Mouse (Mus musculus) hindbrain, postnatal 0 days (tissue): ENCODE results near the gene Elp4. TPM values are rescaled to one million over a fixed set of nuclear protein-coding genes. Genes with fewer than 3 reads are reported as not detected.

Experiments
- ATAC-seq: fragments of 200-750 bp; cut with Nextera tagmentation; 2 replicates; pipeline ENCODE4 v1.8.0; 2017; ENCODE audit warnings: mild to moderate bottlenecking, moderate TSS enrichment, moderate library complexity
- DNase-seq: peaks from one replicate; pipeline ENCODE4 v3.0.0-alpha.2; 2015; ENCODE audit warnings: low spot score
- H3K27ac ChIP-seq: fragments of 300-500 bp; sonication (generic); 2 replicates; pipeline ENCODE4 v1.5.1; 2014; ENCODE audit warnings: mild to moderate bottlenecking
- H3K27me3 ChIP-seq: fragments of 300-500 bp; sonication (generic); 2 replicates; pipeline ENCODE4 v1.6.1; 2014; ENCODE audit warnings: low read length, mixed read lengths; ENCODE audit not compliant: insufficient read depth
- H3K36me3 ChIP-seq: fragments of 300-500 bp; sonication (generic); 2 replicates; pipeline ENCODE4 v1.6.1; 2014; ENCODE audit warnings: low read length, mixed read lengths; ENCODE audit not compliant: insufficient read depth
- H3K4me1 ChIP-seq: fragments of 300-500 bp; sonication (generic); 2 replicates; pipeline ENCODE4 v1.6.1; 2014; ENCODE audit warnings: antibody characterized with exemption, low read length, mixed read lengths; ENCODE audit not compliant: insufficient read depth
- H3K4me2 ChIP-seq: fragments of 300-500 bp; sonication (generic); 2 replicates; pipeline ENCODE4 v1.6.1; 2014; ENCODE audit warnings: low read depth, mild to moderate bottlenecking, low read length, moderate library complexity, mixed read lengths
- H3K4me3 ChIP-seq: fragments of 300-500 bp; sonication (generic); 2 replicates; pipeline ENCODE4 v1.5.1; 2014; ENCODE audit warnings: low read length
- H3K9ac ChIP-seq: fragments of 300-500 bp; sonication (generic); replicated peaks from 2 replicates; pipeline ENCODE4 v1.6.1; 2014; ENCODE audit warnings: mild to moderate bottlenecking, low read length, moderate library complexity, mixed read lengths
- H3K9me3 ChIP-seq: fragments of 300-500 bp; sonication (generic); 2 replicates; pipeline ENCODE4 v1.6.1; 2016; ENCODE audit warnings: low read length, mixed read lengths
- CTCF ChIP-seq: IDR thresholded peaks from 2 replicates; pipeline ENCODE4 v1.5.1; 2016; ENCODE audit warnings: antibody characterized with exemption, control low read depth, low read depth
- WGBS: fragments of 180-500 bp; shearing (Covaris S2); extraction: QIAGEN DNeasy Blood & Tissue Kit; methylation state at CpG from one replicate; pipeline ENCODE4 v1.1.7; 2014; 5-methylcytosine and 5-hydroxymethylcytosine counted together
- polyA plus RNA-seq: library from polyadenylated mRNA; unstranded; fragments of >200 nt; fragmentation: Nextera tagmentation; extraction: Ambion mirVana; gene quantifications from 2 replicates; pipeline ENCODE4 v1.2.1, GENCODE M21; 2015
- total RNA-seq: library from RNA; depleted of rRNA; stranded (reverse); fragments of >200 nt; gene quantifications from 2 replicates; pipeline ENCODE4 v1.2.3, GENCODE M21; 2014

Gene Elp4
- total and polyA plus RNA-seq, 2 experiments from 2014 or later, result 15.9 to 31.0 TPM

GRCm38 (mm10) chr2:105676909-105677433 is 227.4 kb downstream of the Elp4 start:
- Histone ChIP-seq H3K9me3 (no peaks in the 10 kb centered on the region), H3K4me2 (peak overlapping the region; percentile 65), H3K27me3 (peaks cover 20% of the 10 kb centered on the region), H3K27ac (peak overlapping the region; percentile 86), H3K9ac (peak overlapping the region; percentile 84), H3K4me3 (peak overlapping the region; percentile 60), H3K4me1 (peaks cover 4% of the 10 kb centered on the region; the same call in 1 of the 2 replicates), H3K36me3 (no peaks in the 10 kb centered on the region)
- WGBS, result 1% methylated on average over 11 of the region's 11 CpGs
- ATAC-seq (no peak), DNase-seq (peak; percentile 12)
- TF ChIP-seq CTCF, result no peak

- peaks cover 4% of the 10 kb centered on the region; the same call in 1 of the 2 replicates for H3K4me1 ChIP-seq
- H3K9ac ChIP-seq, result peak overlapping the region; percentile 84
- peaks cover 20% of the 10 kb centered on the region for H3K27me3 ChIP-seq
- WGBS, result 1% methylated on average over 77 of the region's 77 CpGs
- DNase-seq (no peak), ATAC-seq (no peak)
- peak overlapping the region; percentile 65 for H3K4me2 ChIP-seq
- H3K27ac ChIP-seq, result peak overlapping the region; percentile 86
- peak overlapping the region; percentile 60 for H3K4me3 ChIP-seq
- H3K9me3 ChIP-seq, result no peaks in the 10 kb centered on the region
- H3K36me3 ChIP-seq, result no peaks in the 10 kb centered on the region
- no peak for TF ChIP-seq CTCF
Observed at GRCm38 (mm10) chr2:105676080-105676908, 228.1 kb downstream of the Elp4 start.

- peak overlapping the region; percentile 60 for H3K4me3 ChIP-seq
- H3K9ac ChIP-seq, result peak overlapping the region; percentile 84
- peak overlapping the region; percentile 86 for H3K27ac ChIP-seq
- H3K4me1 ChIP-seq, result peaks cover 4% of the 10 kb centered on the region; the same call in 1 of the 2 replicates
- no peaks in the 10 kb centered on the region for H3K9me3 ChIP-seq
- H3K4me2 ChIP-seq, result peak overlapping the region; percentile 65
- H3K36me3 ChIP-seq, result no peaks in the 10 kb centered on the region
- DNase-seq (no peak), ATAC-seq (no peak)
- no peak for TF ChIP-seq CTCF
- WGBS, result under 1% methylated on average over 11 of the region's 11 CpGs
- peaks cover 20% of the 10 kb centered on the region for H3K27me3 ChIP-seq
Observed at GRCm38 (mm10) chr2:105675730-105676079, 228.7 kb downstream of the Elp4 start.

GRCm38 (mm10) chr2:105674875-105675729 is 229.3 kb downstream of the Elp4 start:
- 1% methylated on average over 49 of the region's 49 CpGs for WGBS
- H3K4me3 ChIP-seq, result peak overlapping the region; percentile 60
- peak overlapping the region; percentile 86 for H3K27ac ChIP-seq
- peaks cover 4% of the 10 kb centered on the region; the same call in 1 of the 2 replicates for H3K4me1 ChIP-seq
- H3K9ac ChIP-seq, result peak overlapping the region; percentile 84
- H3K36me3 ChIP-seq, result no peaks in the 10 kb centered on the region
- H3K4me2 ChIP-seq, result peak overlapping the region; percentile 65
- no peak for TF ChIP-seq CTCF
- peaks cover 19% of the 10 kb centered on the region for H3K27me3 ChIP-seq
- DNase-seq (peak; percentile 91), ATAC-seq (peak; percentile 78)
- no peaks in the 10 kb centered on the region for H3K9me3 ChIP-seq

GRCm38 (mm10) chr2:105674061-105674874 is 230.1 kb downstream of the Elp4 start:
- Histone ChIP-seq H3K4me2 (peak overlapping the region; percentile 65), H3K27me3 (peaks cover 20% of the 10 kb centered on the region), H3K9ac (peak overlapping the region; percentile 84), H3K36me3 (no peaks in the 10 kb centered on the region), H3K9me3 (no peaks in the 10 kb centered on the region), H3K27ac (peak overlapping the region; percentile 86), H3K4me1 (peaks cover 4% of the 10 kb centered on the region; the same call in 1 of the 2 replicates), H3K4me3 (peak overlapping the region; percentile 60)
- DNase-seq, result peak; percentile 70
- ATAC-seq, result peak; percentile 60
- 5% methylated on average over 36 of the region's 36 CpGs for WGBS
- no peak for TF ChIP-seq CTCF
